ENCODE assay signal across 8 mouse cellular contexts in genomic region chr4:123305789-123306188, GRCm38 (mm10). TPM values are rescaled to one million over a fixed set of nuclear protein-coding genes. Genes with fewer than 3 reads are reported as not detected.
A peak's percentile ranks its signal among the peaks of the same experiment; 100 is the strongest.
DNase-seq lines count a peak whose midpoint lies in the region; ATAC-seq lines count a peak whose summit lies in the region.

No protein-coding gene starts in this region.

- H3K4me2 ChIP-seq in kidney, embryonic 16.5 days (replicated peaks; ENCODE audit: low read depth, low read length): no peak overlapping the region

- no peak overlapping the region for H3K4me3 ChIP-seq in kidney, embryonic 16.5 days (ENCODE audit: low read length)
- H3K4me3 ChIP-seq in megakaryocyte, embryonic 14.5 days (replicated peaks): peak overlapping the region; percentile 43

- peak; percentile 80 for ATAC-seq in activated CD4-positive, CD25-positive, alpha-beta regulatory T cell, adult 4 months
- peak; percentile 60 for ATAC-seq in kidney, embryonic 16.5 days (ENCODE audit: low FRiP score, low TSS enrichment)

- no peaks in the 10 kb centered on the region for H3K4me1 ChIP-seq in kidney, embryonic 16.5 days (ENCODE audit: insufficient read depth, low read length)
- peaks cover 80% of the 10 kb centered on the region for H3K4me1 ChIP-seq in megakaryocyte, embryonic 14.5 days

- H3K36me3 ChIP-seq in kidney, embryonic 16.5 days (ENCODE audit: insufficient read depth, low read length): peaks cover 33% of the 10 kb centered on the region
- H3K36me3 ChIP-seq in megakaryocyte, embryonic 14.5 days (replicated peaks; ENCODE audit: low read length): peaks cover 32% of the 10 kb centered on the region

- no peak overlapping the region for H3K9ac ChIP-seq in kidney, embryonic 16.5 days (replicated peaks; ENCODE audit: low read length)

- 32% methylated on average over 3 of the region's 3 CpGs for WGBS in kidney, embryonic 16.5 days

- H3K27me3 ChIP-seq in kidney, embryonic 16.5 days (ENCODE audit: insufficient read depth, low read length): no peaks in the 10 kb centered on the region
- H3K27me3 ChIP-seq in megakaryocyte, embryonic 14.5 days (replicated peaks): no peaks in the 10 kb centered on the region

- H3K9me3 ChIP-seq in kidney, embryonic 16.5 days (ENCODE audit: low read length): no peaks in the 10 kb centered on the region
- peaks cover 10% of the 10 kb centered on the region for H3K9me3 ChIP-seq in megakaryocyte, embryonic 14.5 days

- H3K27ac ChIP-seq in kidney, embryonic 16.5 days (ENCODE audit: low read length): no peak overlapping the region

- peak; percentile 21 to 39 for DNase-seq in cerebellum, adult 18-20 months
- DNase-seq in cerebellum, adult 11-12 months: no peak
- DNase-seq in 3134 (ENCODE audit: extremely low read depth, insufficient read length, low spot score): peak; percentile 45
- peak; percentile 70 for DNase-seq in forelimb bud, embryonic 11.5 days (ENCODE audit: low read depth, low spot score)
- DNase-seq in thymus, postnatal 25 days: peak; percentile 46

RNA-seq across cellular contexts. Expression of gene Oxct2a, which starts 17.6 kb away (rescaled TPM):
- polyA plus RNA-seq in activated CD4-positive, CD25-positive, alpha-beta regulatory T cell, adult 4 months (2017; shearing (Covaris generic)): not detected
- polyA plus RNA-seq in kidney, embryonic 16.5 days (2015; fragmentation: Nextera tagmentation; extraction: Ambion mirVana): 0.16 TPM in 1 of 2 replicates, not detected in the other
- polyA plus RNA-seq in megakaryocyte, embryonic 14.5 days (2012; ENCODE audit: insufficient read depth, low replicate concordance): 0.56 TPM in 1 of 2 replicates, not detected in the other

RNA-seq across cellular contexts. Expression of gene Bmp8a, which starts 37.3 kb away (rescaled TPM):
- not detected for polyA plus RNA-seq in activated CD4-positive, CD25-positive, alpha-beta regulatory T cell, adult 4 months (2017; shearing (Covaris generic))
- polyA plus RNA-seq in kidney, embryonic 16.5 days (2015; fragmentation: Nextera tagmentation; extraction: Ambion mirVana): 0.32 and 0.36 TPM in 2 replicates
- 5.1 and 11.5 TPM in 2 replicates for polyA plus RNA-seq in megakaryocyte, embryonic 14.5 days (2012; ENCODE audit: insufficient read depth, low replicate concordance)

RNA-seq across cellular contexts. Expression of gene Pabpc4, which starts 43.6 kb away (rescaled TPM):
- polyA plus RNA-seq in activated CD4-positive, CD25-positive, alpha-beta regulatory T cell, adult 4 months (2017; shearing (Covaris generic)): 10 to 100 TPM; 15.3 to 22.6 TPM
- 45.0 and 47.7 TPM in 2 replicates for polyA plus RNA-seq in kidney, embryonic 16.5 days (2015; fragmentation: Nextera tagmentation; extraction: Ambion mirVana)
- polyA plus RNA-seq in megakaryocyte, embryonic 14.5 days (2012; ENCODE audit: insufficient read depth, low replicate concordance): 478 and 1,194 TPM in 2 replicates
